Mouse (Mus musculus): ENCODE results near the gene Tlcd1. TPM values are rescaled to one million over a fixed set of nuclear protein-coding genes. Genes with fewer than 3 reads are reported as not detected.

Gene Tlcd1
- total and polyA plus RNA-seq, 3 experiments = 23.3 to 28.3 TPM; not detected in 1

DNA sequence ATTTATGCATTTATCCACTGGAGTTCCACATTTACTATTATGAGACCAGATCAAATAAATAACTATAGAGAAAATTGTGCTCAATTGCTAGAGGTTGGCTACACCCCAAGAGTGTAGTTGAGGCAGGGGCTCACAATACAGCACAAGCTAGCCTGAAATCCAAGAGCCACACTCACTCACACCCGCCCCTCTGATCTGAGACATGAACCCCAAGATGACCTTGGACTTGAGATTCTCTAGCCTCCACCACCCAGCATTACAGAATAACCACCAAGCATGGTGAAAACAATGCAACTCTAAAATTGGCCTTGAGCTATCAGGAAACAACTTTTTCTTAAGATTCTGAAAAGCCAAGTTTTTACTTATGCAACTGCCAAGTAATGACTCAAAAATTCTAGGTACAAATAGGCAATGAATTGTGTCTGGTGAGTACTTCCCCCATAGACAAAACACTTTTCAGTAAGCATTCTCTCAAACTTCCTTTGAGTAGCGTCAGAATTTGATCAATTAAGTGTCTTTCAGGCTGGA is 5.4 kb downstream of the Tlcd1 start:
- TF ChIP-seq ZNF384 (IDR thresholded peaks at IDR 0.05; ENCODE audit: low read depth, low read length) = no peak
- no peak for TF ChIP-seq MEF2A (IDR thresholded peaks at IDR 0.05; ENCODE audit: extremely low read depth, insufficient replicate concordance, low read depth, low read length, poor library complexity, severe bottlenecking)
- no peak for TF ChIP-seq E2F4 (IDR thresholded peaks at IDR 0.05; ENCODE audit: borderline replicate concordance, low read depth, low read length)
- TF ChIP-seq HCFC1 (IDR thresholded peaks at IDR 0.05; ENCODE audit: low read depth, low read length) = peak; percentile 38; the same call in 1 of the 2 replicates
- 0 out of 2 replicates have a peak, but pooled peaks have one; percentile 22 for TF ChIP-seq ZMIZ1 (IDR thresholded peaks at IDR 0.05; ENCODE audit: low read depth, low read length)
- TF ChIP-seq MXI1 (IDR thresholded peaks at IDR 0.05; ENCODE audit: low read depth, low read length) = 0 out of 2 replicates have a peak, but pooled peaks have one; percentile 36
- TF ChIP-seq USF1 (IDR thresholded peaks at IDR 0.05; ENCODE audit: low read depth, low read length) = no peak
- no peak for TF ChIP-seq EP300 (IDR thresholded peaks at IDR 0.05; ENCODE audit: low read depth in 1 of 2, low read length in 2 of 2)
- TF ChIP-seq NRF1 (IDR thresholded peaks at IDR 0.05; ENCODE audit: insufficient read depth, low read depth, low read length, poor library complexity, severe bottlenecking) = no peak
- TF ChIP-seq SIN3A (IDR thresholded peaks at IDR 0.05; ENCODE audit: low read length) = peak; percentile 59; the same call in 1 of the 2 replicates
- TF ChIP-seq POLR2A (IDR thresholded peaks at IDR 0.05; ENCODE audit: control insufficient read depth in 1 of 2, insufficient read depth in 1 of 2, low read depth in 1 of 2, low read length in 2 of 2, poor library complexity in 1 of 2) = peak in 1 of 2 experiments; percentile 13; a peak in 3 of 4 replicates
- no peak for TF ChIP-seq NELFE (IDR thresholded peaks at IDR 0.05; ENCODE audit: low read depth, low read length)
- no peak; the same call in 1 of the 2 replicates for TF ChIP-seq POLR2AphosphoS2 (IDR thresholded peaks at IDR 0.05; ENCODE audit: low read length)
- no peak for TF ChIP-seq KAT2A (conservative IDR thresholded peaks at IDR 0.05; ENCODE audit: low read depth, low read length)
- no peak for TF ChIP-seq MYB (IDR thresholded peaks at IDR 0.05; ENCODE audit: low read depth, low read length)

DNA sequence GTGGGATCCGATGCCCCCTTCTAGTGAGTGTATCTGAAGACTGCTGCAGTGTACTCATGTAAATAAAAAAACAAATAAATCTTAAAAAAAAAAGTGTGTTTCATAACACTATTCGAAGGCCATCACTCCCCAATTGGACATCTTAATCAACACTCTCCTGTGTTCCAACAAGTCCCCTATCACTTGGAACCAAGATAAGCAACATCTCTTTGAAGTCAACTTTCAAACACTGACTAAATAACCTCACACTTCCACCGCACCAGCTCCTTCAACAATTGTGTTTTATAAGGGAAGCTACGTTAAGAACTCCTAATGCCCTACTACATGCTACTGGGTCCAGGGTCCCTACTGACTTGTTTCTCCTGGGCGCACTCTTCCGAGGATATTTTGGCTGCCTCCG is 5.9 kb downstream of the Tlcd1 start:
- Histone ChIP-seq H3K4me3 (ENCODE audit: control insufficient read depth in 1 of 2, insufficient read depth in 1 of 2, low read depth in 2 of 2, low read length in 2 of 2) (peak overlapping the region; percentile 62 to 72), H3K27ac (ENCODE audit: control insufficient read depth, low read depth, low read length) (peak overlapping the region; percentile 89), H3K27me3 (ENCODE audit: control insufficient read depth in 1 of 2, insufficient read depth in 2 of 2, low read length in 2 of 2) (no peaks in the 10 kb centered on the region), H3K36me3 (ENCODE audit: control insufficient read depth in 1 of 2, insufficient read depth in 2 of 2, low read length in 2 of 2) (peaks cover 12 to 34% of the 10 kb centered on the region in 2 experiments), H3K79me2 (ENCODE audit: control insufficient read depth, insufficient read depth, low read length, poor library complexity) (peaks cover 32% of the 10 kb centered on the region), H3K4me1 (ENCODE audit: control insufficient read depth in 1 of 2, insufficient read depth in 2 of 2, low read length in 2 of 2) (peaks cover 4 to 16% of the 10 kb centered on the region in 2 experiments; a peak in 3 of 4 replicates), H3K9me3 (replicated peaks; ENCODE audit: insufficient read depth, low read length) (no peaks in the 10 kb centered on the region), H3K9ac (ENCODE audit: control insufficient read depth, low read depth, low read length, poor library complexity, severe bottlenecking) (peak overlapping the region; percentile 91)
- peak; percentile 67 for DNase-seq (ENCODE audit: low read depth, low spot score)
- TF ChIP-seq MYB (IDR thresholded peaks at IDR 0.05; ENCODE audit: low read depth, low read length) (no peak), GATA1 (IDR thresholded peaks at IDR 0.05; ENCODE audit: low read depth, low read length) (peak; percentile 60; the same call in 1 of the 2 replicates), MAX (IDR thresholded peaks at IDR 0.05; ENCODE audit: low read length) (no peak), ZMIZ1 (IDR thresholded peaks at IDR 0.05; ENCODE audit: low read depth, low read length) (no peak), ZKSCAN1 (IDR thresholded peaks at IDR 0.05; ENCODE audit: low read depth, low read length) (no peak), CHD2 (IDR thresholded peaks at IDR 0.05; ENCODE audit: low read length) (no peak), MXI1 (IDR thresholded peaks at IDR 0.05; ENCODE audit: low read depth, low read length) (no peak), BHLHE40 (IDR thresholded peaks at IDR 0.05; ENCODE audit: borderline replicate concordance, low read depth, low read length) (no peak), MAFK (IDR thresholded peaks at IDR 0.05; ENCODE audit: borderline replicate concordance, low read depth, low read length) (no peak), POLR2AphosphoS5 (IDR thresholded peaks at IDR 0.05; ENCODE audit: borderline replicate concordance, low read depth, low read length) (no peak), CHD1 (IDR thresholded peaks at IDR 0.05; ENCODE audit: low read depth, low read length) (0 out of 2 replicates have a peak, but pooled peaks have one; percentile 51), TBP (IDR thresholded peaks at IDR 0.05; ENCODE audit: low read depth, low read length) (0 out of 2 replicates have a peak, but pooled peaks have one; percentile 39)

More for the DNA sequence above, 5.4 kb downstream of the Tlcd1 start:
- H3K4me1 ChIP-seq (ENCODE audit: control insufficient read depth in 1 of 2, insufficient read depth in 2 of 2, low read length in 2 of 2) = peaks cover 4 to 16% of the 10 kb centered on the region in 2 experiments; a peak in 3 of 4 replicates
- peaks cover 12 to 34% of the 10 kb centered on the region in 2 experiments for H3K36me3 ChIP-seq (ENCODE audit: control insufficient read depth in 1 of 2, insufficient read depth in 2 of 2, low read length in 2 of 2)
- DNase-seq (ENCODE audit: low read depth, low spot score) = peak; percentile 52
- no peaks in the 10 kb centered on the region for H3K27me3 ChIP-seq (ENCODE audit: control insufficient read depth in 1 of 2, insufficient read depth in 2 of 2, low read length in 2 of 2)
- peak overlapping the region; percentile 91 for H3K9ac ChIP-seq (ENCODE audit: control insufficient read depth, low read depth, low read length, poor library complexity, severe bottlenecking)
- H3K27ac ChIP-seq (ENCODE audit: control insufficient read depth, low read depth, low read length) = peak overlapping the region; percentile 89
- peak overlapping the region; percentile 62 to 72 for H3K4me3 ChIP-seq (ENCODE audit: control insufficient read depth in 1 of 2, insufficient read depth in 1 of 2, low read depth in 2 of 2, low read length in 2 of 2)
- H3K9me3 ChIP-seq (replicated peaks; ENCODE audit: insufficient read depth, low read length) = no peaks in the 10 kb centered on the region
- H3K79me2 ChIP-seq (ENCODE audit: control insufficient read depth, insufficient read depth, low read length, poor library complexity) = peaks cover 32% of the 10 kb centered on the region

Measured in MEL (cell line).